Mouse (Mus musculus): ENCODE results near the gene Hras.

GRCm38 (mm10) chr7:141195754-141196153 is 1.9 kb upstream of the Hras start:
- no peak for TF ChIP-seq POLR2A (IDR thresholded peaks at IDR 0.05; ENCODE audit: low read depth, low read length)
- no peak for TF ChIP-seq CTCF (conservative IDR thresholded peaks at IDR 0.05; ENCODE audit: insufficient read depth, insufficient read length, low read depth, low read length)
